Mouse (Mus musculus) cortical plate, adult 2 months (tissue): ENCODE results near the gene Rptn. TPM values are rescaled to one million over a fixed set of nuclear protein-coding genes. Genes with fewer than 3 reads are reported as not detected.

Experiments
- H3K27ac ChIP-seq: fragments of 200-500 bp; 2 replicates; pipeline ENCODE4 v1.5.1; 2012; ENCODE audit warnings: low read length, control low read depth, inconsistent platforms; ENCODE audit not compliant: insufficient read depth
- H3K4me1 ChIP-seq: fragments of 200-500 bp; 2 replicates; pipeline ENCODE4 v1.6.1; 2011; ENCODE audit warnings: low read length; ENCODE audit not compliant: control insufficient read depth, insufficient read depth
- H3K4me3 ChIP-seq: fragments of 200-500 bp; 2 replicates; pipeline ENCODE4 v1.5.1; 2011; ENCODE audit warnings: mild to moderate bottlenecking, low read length, control low read depth; ENCODE audit not compliant: insufficient read depth
- CTCF ChIP-seq: fragments of 200-500 bp; IDR thresholded peaks from 2 replicates; pipeline ENCODE4 v1.5.1; 2011; ENCODE audit warnings: mild to moderate bottlenecking, control low read depth, low read length; ENCODE audit not compliant: insufficient read depth; ENCODE audit errors: extremely low read depth
- POLR2A ChIP-seq: fragments of 200-500 bp; IDR thresholded peaks from 2 replicates; pipeline ENCODE4 v1.6.1; 2011; ENCODE audit warnings: mild to moderate bottlenecking, low read length, control low read depth; ENCODE audit not compliant: insufficient read depth; ENCODE audit errors: extremely low read depth
- polyA plus RNA-seq: library from polyadenylated mRNA; depleted of rRNA; stranded (reverse); fragments of >200 nt; gene quantifications from 2 replicates; pipeline ENCODE4 v1.2.3, GENCODE M21; 2012; rRNA removed

The Rptn gene
- polyA plus RNA-seq, 1 experiment, result not detected

GRCm38 (mm10) chr3:93447138-93447841 is 53.8 kb downstream of the Rptn start:
- Histone ChIP-seq H3K27ac (no peak overlapping the region; the same call in 1 of the 2 replicates), H3K4me1 (peaks cover 2% of the 10 kb centered on the region; the same call in 1 of the 2 replicates), H3K4me3 (peak overlapping the region; percentile 43)
- TF ChIP-seq POLR2A (peak; percentile 75), CTCF (peak; percentile 11; the same call in 1 of the 2 replicates)

Other genes starting within 250 kb of the Rptn start
- not detected in 2 replicates for gene Crnn, start 248.9 kb upstream of the Rptn start, polyA plus RNA-seq
- not detected in 2 replicates for gene Flg2, start 196.4 kb upstream of the Rptn start, polyA plus RNA-seq
- gene Flg, start 120.2 kb upstream of the Rptn start, polyA plus RNA-seq, result not detected in 2 replicates
- 0.02 TPM in 2 replicates for gene Hrnr, start 74.0 kb upstream of the Rptn start, polyA plus RNA-seq
- 1.5 and 1.8 TPM in 2 replicates for gene Tchh, start 48.6 kb downstream of the Rptn start, polyA plus RNA-seq
- gene Tchhl1, start 75.1 kb downstream of the Rptn start, polyA plus RNA-seq, result not detected in 2 replicates
- gene S100a11, start 126.8 kb downstream of the Rptn start, polyA plus RNA-seq, result 20.9 and 21.5 TPM in 2 replicates
- 45.9 and 56.7 TPM in 2 replicates for gene S100a10, start 161.4 kb downstream of the Rptn start, polyA plus RNA-seq